ENCODE assay signal across 9 mouse cellular contexts in genomic region chr6:31517681-31518337, GRCm38 (mm10). TPM values are rescaled to one million over a fixed set of nuclear protein-coding genes. Genes with fewer than 3 reads are reported as not detected.
DNase-seq lines count a peak whose midpoint lies in the region; ATAC-seq and TF ChIP-seq lines count a peak whose summit lies in the region.
"Had no signal": no experiment of that assay in that cellular context is flagged by ENCODE, and none has a peak within 500 bp of the region (broad histone marks: within the 10 kb centered on the region; RNA-seq: fewer than 3 reads in every experiment).

No protein-coding gene starts in this region.

- H3K4me1 ChIP-seq in megakaryocyte, embryonic 14.5 days: peaks cover 99% of the 10 kb centered on the region
- no peaks in the 10 kb centered on the region for H3K4me1 ChIP-seq in heart, postnatal 0 days (ENCODE audit: control insufficient read depth, insufficient read depth)

- no peaks in the 10 kb centered on the region for H3K9me3 ChIP-seq in megakaryocyte, embryonic 14.5 days
- no peaks in the 10 kb centered on the region for H3K9me3 ChIP-seq in heart, postnatal 0 days (replicated peaks; ENCODE audit: control insufficient read depth, low read length)

- H3K9ac ChIP-seq in heart, postnatal 0 days (replicated peaks; ENCODE audit: low read depth, low read length): no peak overlapping the region

- intact Hi-C loops in gastrocnemius, adult 2 months (cut with DNase I): no loop called here

- no peak for ATAC-seq in megakaryocyte, adult 5-6 weeks (ENCODE audit: poor library complexity, severe bottlenecking)
- peak; percentile 52 for ATAC-seq in heart, postnatal 0 days (ENCODE audit: insufficient read depth, low read depth)

- H3K4me3 ChIP-seq in gastrocnemius, adult 2 months: no peak overlapping the region
- peak overlapping the region; percentile 44 for H3K4me3 ChIP-seq in megakaryocyte, embryonic 14.5 days (replicated peaks)
- H3K4me3 ChIP-seq in heart, postnatal 0 days (ENCODE audit: low read depth, low read length): no peak overlapping the region

- no peaks in the 10 kb centered on the region for H3K27me3 ChIP-seq in megakaryocyte, embryonic 14.5 days (replicated peaks)
- no peaks in the 10 kb centered on the region for H3K27me3 ChIP-seq in heart, postnatal 0 days (ENCODE audit: control insufficient read depth, insufficient read depth, low read length)

- DNase-seq in gastrocnemius, adult 2 months: no peak
- DNase-seq in gastrocnemius, postnatal 25 days: no peak
- DNase-seq in heart, postnatal 0 days (ENCODE audit: low spot score): no peak
- DNase-seq in retina, embryonic 14.5 days (ENCODE audit: low spot score): peak; percentile 39
- no peak for DNase-seq in cerebellum, adult 9-11 months
- no peak for DNase-seq in gastrocnemius, postnatal 4 days (ENCODE audit: low spot score in 2 of 2)
- DNase-seq: right cerebral cortex, adult 18-20 months had no signal

- TF ChIP-seq CTCF in gastrocnemius, adult 2 months (IDR thresholded peaks at IDR 0.05): no peak
- no peak for TF ChIP-seq CTCF in heart, postnatal 0 days (IDR thresholded peaks at IDR 0.05; ENCODE audit: low read depth)

- 54% methylated on average over 9 of the region's 9 CpGs for WGBS in heart, postnatal 0 days

- H3K4me2 ChIP-seq in heart, postnatal 0 days (ENCODE audit: low read depth, low read length): no peak overlapping the region

- H3K27ac ChIP-seq in gastrocnemius, adult 2 months: peak overlapping the region; percentile 64
- peak overlapping the region; percentile 66 for H3K27ac ChIP-seq in heart, postnatal 0 days (ENCODE audit: low read depth)

- no peak for TF ChIP-seq EP300 in heart, postnatal 0 days (IDR thresholded peaks at IDR 0.05; ENCODE audit: low read depth)

- peaks cover 88% of the 10 kb centered on the region for H3K36me3 ChIP-seq in megakaryocyte, embryonic 14.5 days (replicated peaks; ENCODE audit: low read length)
- peaks cover 6% of the 10 kb centered on the region; the same call in 1 of the 2 replicates for H3K36me3 ChIP-seq in heart, postnatal 0 days (replicated peaks; ENCODE audit: control insufficient read depth, insufficient read depth, low read length)

RNA-seq across cellular contexts. Expression of gene Podxl, which starts 46.0 kb away (rescaled TPM):
- 10 to 100 TPM; 22.0 to 31.9 TPM for total RNA-seq in gastrocnemius, adult 2 months (2021)
- total RNA-seq in gastrocnemius, postnatal 25 days (2021): 10 to 100 TPM; 18.5 to 28.4 TPM
- polyA plus RNA-seq in megakaryocyte, embryonic 14.5 days (2012; ENCODE audit: insufficient read depth, low replicate concordance): 27.7 and 50.7 TPM in 2 replicates
- not detected in 2 replicates for total RNA-seq in megakaryocyte, adult 5-6 weeks (2015)
- total RNA-seq in megakaryocyte, adult 5-6 weeks (2017): not detected in 2 replicates
- 44.0 and 83.1 TPM in 2 replicates for total RNA-seq in heart, postnatal 0 days (2014; rRNA removed; ENCODE audit: low replicate concordance)
- polyA plus RNA-seq in heart, postnatal 0 days (2015; fragmentation: Nextera tagmentation; extraction: Ambion mirVana): 14.9 and 17.6 TPM in 2 replicates
- total RNA-seq in gastrocnemius, postnatal 4 days (2021): 10 to 100 TPM; 19.8 to 25.6 TPM

Comparison
In these comparisons a context has a peak if more than half of its experiments do, and no peak if none do; other contexts are left out.
1. RNA of gene Podxl, which starts 46.0 kb away (total RNA-seq): 44.0 to 83.1 TPM in heart, postnatal 0 days, 22.0 to 31.9 TPM in gastrocnemius, adult 2 months, 18.5 to 28.4 TPM in gastrocnemius, postnatal 25 days and 19.8 to 25.6 TPM in gastrocnemius, postnatal 4 days; not detected in megakaryocyte, adult 5-6 weeks; every median in the first group is over 10 times any median in the second.